Mouse (Mus musculus) heart, postnatal 0 days (tissue): ENCODE data around the gene Zc3h18.

Experiments used
- CTCF ChIP-seq: IDR thresholded peaks from 2 replicates; pipeline ENCODE4 v1.5.1; 2016; ENCODE audit warnings: antibody characterized with exemption, control low read depth, low read depth
- EP300 ChIP-seq: IDR thresholded peaks from 2 replicates; pipeline ENCODE4 v1.6.1; 2016; ENCODE audit warnings: antibody characterized with exemption, low read depth

DNA sequence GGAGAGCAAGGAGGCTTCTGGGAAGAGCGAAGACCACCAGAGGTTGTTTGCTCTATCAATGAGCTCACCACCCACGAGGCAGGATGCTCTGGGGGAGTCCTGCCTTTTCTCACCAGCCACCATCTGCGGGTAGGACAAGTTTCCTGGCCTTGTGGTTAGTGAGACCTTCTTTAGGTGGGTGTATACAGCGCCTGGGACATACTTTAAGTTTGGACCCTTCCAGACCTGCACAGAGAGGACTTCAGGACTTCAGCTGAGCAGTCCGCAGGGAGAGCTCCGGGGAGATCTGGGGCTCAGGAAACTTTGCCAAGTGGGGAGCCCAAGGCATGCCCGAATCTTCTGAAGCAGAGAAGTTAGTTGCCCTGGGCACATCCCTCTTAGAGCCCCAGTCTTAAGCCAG is 83.6 kb downstream of the Zc3h18 start:
- TF ChIP-seq CTCF: no peak
- TF ChIP-seq EP300: no peak
